Mouse (Mus musculus): Measurements from ENCODE around the gene Soga1. TPM values are rescaled to one million over a fixed set of nuclear protein-coding genes. Genes with fewer than 3 reads are reported as not detected.

Gene Soga1
- polyA plus RNA-seq, 2 experiments, result 5.5 to 14.2 TPM

GRCm38 (mm10) chr2:157028261-157028660 lies 50.8 kb downstream of the Soga1 start:
- Histone ChIP-seq H3K4me2 (replicated peaks; ENCODE audit: low read depth, low read length, severe bottlenecking) (no peak overlapping the region), H3K27ac (replicated peaks; ENCODE audit: low read depth, low read length) (no peak overlapping the region), H3K36me3 (ENCODE audit: control insufficient read depth, insufficient read depth, low read length) (peaks cover 96% of the 10 kb centered on the region), H3K4me1 (ENCODE audit: control insufficient read depth, insufficient read depth, low read length) (no peaks in the 10 kb centered on the region), H3K27me3 (ENCODE audit: control insufficient read depth, insufficient read depth, low read length) (no peaks in the 10 kb centered on the region), H3K9me3 (ENCODE audit: control insufficient read depth, low read length) (0 out of 2 replicates have a peak, but pooled peaks cover 4% of the 10 kb centered on the region), H3K4me3 (replicated peaks; ENCODE audit: low read length) (no peak overlapping the region), H3K9ac (ENCODE audit: low read depth, low read length, severe bottlenecking) (no peak overlapping the region)
- ATAC-seq (ENCODE audit: low FRiP score, low read depth), result no peak
- WGBS, result 93% methylated on average over 4 of the region's 4 CpGs
- DNase-seq (ENCODE audit: low spot score), result no peak
- no peak for TF ChIP-seq POLR2A (IDR thresholded peaks at IDR 0.05; ENCODE audit: borderline replicate concordance, extremely low read depth, insufficient read depth, insufficient read length)

DNA sequence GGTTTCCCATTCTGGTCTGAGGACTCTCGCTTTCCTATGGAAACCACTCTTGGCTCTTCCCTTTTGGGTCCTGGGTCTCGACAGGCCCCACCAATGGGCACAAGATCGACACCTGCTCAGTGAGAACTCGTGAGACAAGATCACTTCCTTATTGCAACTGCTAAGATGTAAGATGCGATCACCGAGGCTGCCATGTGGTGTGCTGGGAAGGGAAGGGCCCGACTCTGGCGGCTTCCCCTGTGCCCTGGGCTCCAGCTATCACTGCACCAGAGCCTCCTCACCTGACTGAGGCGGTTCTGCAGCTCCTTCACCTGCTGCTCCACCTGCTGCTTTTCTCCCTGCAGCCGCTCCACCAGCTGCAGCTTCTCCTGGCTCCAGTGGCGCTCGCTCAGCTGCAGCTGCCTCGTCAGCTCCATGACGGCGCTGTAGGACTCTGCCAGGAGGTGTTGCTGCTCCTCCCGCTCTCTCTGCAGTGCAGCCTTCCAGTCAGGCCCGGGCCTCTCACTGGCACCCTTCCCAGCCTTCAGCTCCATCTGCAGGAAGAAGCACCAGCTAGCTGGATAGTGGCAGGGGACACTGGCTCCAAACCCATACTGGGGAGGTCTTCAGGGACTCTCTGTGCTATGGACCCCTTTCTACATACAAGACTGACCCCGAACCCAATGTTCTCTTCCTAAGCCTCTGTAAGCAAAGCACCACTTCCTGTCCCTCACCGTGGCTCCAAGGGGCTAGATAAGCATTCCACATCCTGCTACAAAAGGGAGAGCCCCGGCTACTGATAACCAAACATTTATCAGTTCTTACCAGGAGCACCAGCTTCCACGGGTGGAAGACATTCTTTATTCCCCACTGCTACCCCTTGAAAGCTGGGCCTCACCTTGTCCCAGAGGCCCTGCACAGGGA lies 51.7 kb downstream of the Soga1 start:
- ATAC-seq (ENCODE audit: low FRiP score, low read depth) (no peak), DNase-seq (ENCODE audit: low spot score) (no peak)
- no peak for TF ChIP-seq POLR2A (IDR thresholded peaks at IDR 0.05; ENCODE audit: borderline replicate concordance, extremely low read depth, insufficient read depth, insufficient read length)
- H3K4me1 ChIP-seq (ENCODE audit: control insufficient read depth, insufficient read depth, low read length), result no peaks in the 10 kb centered on the region
- H3K9me3 ChIP-seq (ENCODE audit: control insufficient read depth, low read length), result 0 out of 2 replicates have a peak, but pooled peaks cover 4% of the 10 kb centered on the region
- H3K4me2 ChIP-seq (replicated peaks; ENCODE audit: low read depth, low read length, severe bottlenecking), result no peak overlapping the region
- H3K36me3 ChIP-seq (ENCODE audit: control insufficient read depth, insufficient read depth, low read length), result peaks cover 96% of the 10 kb centered on the region
- 91% methylated on average over 20 of the region's 21 CpGs for WGBS
- H3K27ac ChIP-seq (replicated peaks; ENCODE audit: low read depth, low read length), result no peak overlapping the region
- H3K9ac ChIP-seq (ENCODE audit: low read depth, low read length, severe bottlenecking), result no peak overlapping the region
- no peaks in the 10 kb centered on the region for H3K27me3 ChIP-seq (ENCODE audit: control insufficient read depth, insufficient read depth, low read length)
- H3K4me3 ChIP-seq (replicated peaks; ENCODE audit: low read length), result no peak overlapping the region

GRCm38 (mm10) chr2:157021156-157021555 lies 57.9 kb downstream of the Soga1 start:
- Histone ChIP-seq H3K4me2 (replicated peaks; ENCODE audit: low read depth, low read length, severe bottlenecking) (no peak overlapping the region), H3K9ac (ENCODE audit: low read depth, low read length, severe bottlenecking) (no peak overlapping the region), H3K4me3 (replicated peaks; ENCODE audit: low read length) (no peak overlapping the region), H3K4me1 (ENCODE audit: control insufficient read depth, insufficient read depth, low read length) (no peaks in the 10 kb centered on the region), H3K9me3 (ENCODE audit: control insufficient read depth, low read length) (0 out of 2 replicates have a peak, but pooled peaks cover 4% of the 10 kb centered on the region), H3K36me3 (ENCODE audit: control insufficient read depth, insufficient read depth, low read length) (peaks cover 99% of the 10 kb centered on the region), H3K27ac (replicated peaks; ENCODE audit: low read depth, low read length) (no peak overlapping the region), H3K27me3 (ENCODE audit: control insufficient read depth, insufficient read depth, low read length) (no peaks in the 10 kb centered on the region)
- 94% methylated on average over 16 of the region's 16 CpGs for WGBS
- DNase-seq (ENCODE audit: low spot score) (no peak), ATAC-seq (ENCODE audit: low FRiP score, low read depth) (no peak)
- no peak for TF ChIP-seq POLR2A (IDR thresholded peaks at IDR 0.05; ENCODE audit: borderline replicate concordance, extremely low read depth, insufficient read depth, insufficient read length)

GRCm38 (mm10) chr2:157019228-157019627 lies 59.8 kb downstream of the Soga1 start:
- ATAC-seq (ENCODE audit: low FRiP score, low read depth), result no peak
- 93% methylated on average over 4 of the region's 4 CpGs for WGBS
- H3K27ac ChIP-seq (replicated peaks; ENCODE audit: low read depth, low read length), result no peak overlapping the region
- H3K4me3 ChIP-seq (replicated peaks; ENCODE audit: low read length), result no peak overlapping the region
- no peak for TF ChIP-seq POLR2A (IDR thresholded peaks at IDR 0.05; ENCODE audit: borderline replicate concordance, extremely low read depth, insufficient read depth, insufficient read length)
- peaks cover 97% of the 10 kb centered on the region for H3K36me3 ChIP-seq (ENCODE audit: control insufficient read depth, insufficient read depth, low read length)
- no peak for DNase-seq (ENCODE audit: low spot score)
- H3K4me2 ChIP-seq (replicated peaks; ENCODE audit: low read depth, low read length, severe bottlenecking), result no peak overlapping the region
- H3K4me1 ChIP-seq (ENCODE audit: control insufficient read depth, insufficient read depth, low read length), result no peaks in the 10 kb centered on the region
- H3K9me3 ChIP-seq (ENCODE audit: control insufficient read depth, low read length), result no peaks in the 10 kb centered on the region
- no peak overlapping the region for H3K9ac ChIP-seq (ENCODE audit: low read depth, low read length, severe bottlenecking)
- no peaks in the 10 kb centered on the region for H3K27me3 ChIP-seq (ENCODE audit: control insufficient read depth, insufficient read depth, low read length)

DNA sequence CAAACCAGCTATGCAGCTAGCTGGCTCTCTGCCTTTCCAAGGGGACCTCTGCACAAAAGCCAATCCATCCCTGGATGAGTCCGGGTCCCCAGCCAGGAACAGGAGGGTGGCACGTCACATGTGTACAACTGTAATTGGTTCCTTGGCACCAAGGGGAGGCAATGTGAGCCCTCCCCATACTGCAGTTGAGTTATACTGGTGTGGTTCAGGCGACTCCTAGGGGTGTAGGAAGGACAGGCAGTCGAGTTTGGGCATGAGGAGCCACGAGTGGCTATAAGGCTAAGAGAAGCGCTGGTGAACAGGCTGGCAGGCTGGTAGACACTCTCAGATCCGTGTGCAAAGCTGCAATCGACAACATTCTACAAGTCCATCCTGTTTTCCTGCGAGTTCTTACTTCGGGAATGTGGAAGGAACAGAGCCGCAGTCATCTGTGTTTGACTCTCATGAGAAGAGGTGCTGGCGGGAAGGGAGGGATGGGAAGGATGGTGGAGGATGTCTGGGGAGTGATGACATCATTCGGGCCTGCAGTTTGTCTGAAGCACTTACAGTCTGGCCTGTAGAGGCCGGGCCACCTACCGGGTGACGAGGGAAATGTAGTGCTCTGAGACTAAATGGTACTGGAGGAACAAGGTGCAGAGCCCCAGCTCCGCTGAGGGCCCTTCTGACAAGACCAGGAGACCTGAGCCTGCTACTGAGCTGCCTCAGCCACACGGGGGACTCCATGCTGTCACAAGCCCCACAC lies 62.4 kb downstream of the Soga1 start:
- Histone ChIP-seq H3K27ac (replicated peaks; ENCODE audit: low read depth, low read length) (no peak overlapping the region), H3K27me3 (ENCODE audit: control insufficient read depth, insufficient read depth, low read length) (no peaks in the 10 kb centered on the region), H3K36me3 (ENCODE audit: control insufficient read depth, insufficient read depth, low read length) (peaks cover 85% of the 10 kb centered on the region), H3K4me3 (replicated peaks; ENCODE audit: low read length) (no peak overlapping the region), H3K9me3 (ENCODE audit: control insufficient read depth, low read length) (no peaks in the 10 kb centered on the region), H3K9ac (ENCODE audit: low read depth, low read length, severe bottlenecking) (no peak overlapping the region), H3K4me2 (replicated peaks; ENCODE audit: low read depth, low read length, severe bottlenecking) (no peak overlapping the region), H3K4me1 (ENCODE audit: control insufficient read depth, insufficient read depth, low read length) (no peaks in the 10 kb centered on the region)
- DNase-seq (ENCODE audit: low spot score), result no peak
- no peak for TF ChIP-seq POLR2A (IDR thresholded peaks at IDR 0.05; ENCODE audit: borderline replicate concordance, extremely low read depth, insufficient read depth, insufficient read length)
- WGBS, result 84% methylated on average over 18 of the region's 18 CpGs
- ATAC-seq (ENCODE audit: low FRiP score, low read depth), result no peak
